Mouse (Mus musculus): ENCODE data around the gene Hes2. TPM values are rescaled to one million over a fixed set of nuclear protein-coding genes. Genes with fewer than 3 reads are reported as not detected.

Hes2 gene
- polyA plus RNA-seq, 1 experiment from 2014 or later, result not detected

GRCm38 (mm10) chr4:152185510-152186204 is 27.0 kb downstream of the Hes2 start:
- Histone ChIP-seq H3K9ac (ENCODE audit: low read length) (peak overlapping the region; percentile 56), H3K4me1 (ENCODE audit: control insufficient read depth, insufficient read depth, low read length) (peaks cover 20% of the 10 kb centered on the region), H3K36me3 (ENCODE audit: control insufficient read depth, insufficient read depth, low read length) (0 out of 2 replicates have a peak, but pooled peaks cover 4% of the 10 kb centered on the region), H3K9me3 (replicated peaks; ENCODE audit: control insufficient read depth, low read length) (no peaks in the 10 kb centered on the region), H3K27me3 (replicated peaks; ENCODE audit: control insufficient read depth, insufficient read depth, low read length) (no peaks in the 10 kb centered on the region), H3K4me3 (ENCODE audit: low read depth, low read length) (peak overlapping the region; percentile 6; the same call in 1 of the 2 replicates), H3K4me2 (ENCODE audit: low read length) (peak overlapping the region; percentile 45), H3K27ac (ENCODE audit: low read depth, low read length) (peak overlapping the region; percentile 76)
- DNase-seq (ENCODE audit: low spot score) (peak; percentile 79), ATAC-seq (peak; percentile 72)
- 4% methylated on average over 19 of the region's 19 CpGs for WGBS

GRCm38 (mm10) chr4:152186205-152187082 is 27.8 kb downstream of the Hes2 start:
- WGBS, result 35% methylated on average over 14 of the region's 14 CpGs
- peak overlapping the region; percentile 76 for H3K27ac ChIP-seq (ENCODE audit: low read depth, low read length)
- H3K4me2 ChIP-seq (ENCODE audit: low read length), result peak overlapping the region; percentile 45
- no peaks in the 10 kb centered on the region for H3K9me3 ChIP-seq (replicated peaks; ENCODE audit: control insufficient read depth, low read length)
- H3K9ac ChIP-seq (ENCODE audit: low read length), result peak overlapping the region; percentile 56
- H3K27me3 ChIP-seq (replicated peaks; ENCODE audit: control insufficient read depth, insufficient read depth, low read length), result no peaks in the 10 kb centered on the region
- DNase-seq (ENCODE audit: low spot score) (no peak), ATAC-seq (no peak)
- H3K4me1 ChIP-seq (ENCODE audit: control insufficient read depth, insufficient read depth, low read length), result peaks cover 22% of the 10 kb centered on the region
- 0 out of 2 replicates have a peak, but pooled peaks cover 4% of the 10 kb centered on the region for H3K36me3 ChIP-seq (ENCODE audit: control insufficient read depth, insufficient read depth, low read length)
- H3K4me3 ChIP-seq (ENCODE audit: low read depth, low read length), result peak overlapping the region; percentile 6; the same call in 1 of the 2 replicates

GRCm38 (mm10) chr4:152187142-152187541 is 28.5 kb downstream of the Hes2 start:
- Histone ChIP-seq H3K27me3 (replicated peaks; ENCODE audit: control insufficient read depth, insufficient read depth, low read length) (no peaks in the 10 kb centered on the region), H3K4me3 (ENCODE audit: low read depth, low read length) (no peak overlapping the region), H3K36me3 (ENCODE audit: control insufficient read depth, insufficient read depth, low read length) (0 out of 2 replicates have a peak, but pooled peaks cover 4% of the 10 kb centered on the region), H3K27ac (ENCODE audit: low read depth, low read length) (no peak overlapping the region), H3K4me2 (ENCODE audit: low read length) (no peak overlapping the region), H3K4me1 (ENCODE audit: control insufficient read depth, insufficient read depth, low read length) (peaks cover 22% of the 10 kb centered on the region), H3K9ac (ENCODE audit: low read length) (no peak overlapping the region), H3K9me3 (replicated peaks; ENCODE audit: control insufficient read depth, low read length) (no peaks in the 10 kb centered on the region)
- WGBS, result 91% methylated on average over 9 of the region's 9 CpGs
- DNase-seq (ENCODE audit: low spot score), result no peak
- no peak for ATAC-seq

GRCm38 (mm10) chr4:152188651-152189050 is 30.0 kb downstream of the Hes2 start:
- no peak overlapping the region for H3K4me3 ChIP-seq (ENCODE audit: low read depth, low read length)
- WGBS, result 98% methylated on average over 2 of the region's 2 CpGs
- ATAC-seq (no peak), DNase-seq (ENCODE audit: low spot score) (no peak)
- H3K27ac ChIP-seq (ENCODE audit: low read depth, low read length), result no peak overlapping the region
- H3K4me1 ChIP-seq (ENCODE audit: control insufficient read depth, insufficient read depth, low read length), result peaks cover 32% of the 10 kb centered on the region
- H3K27me3 ChIP-seq (replicated peaks; ENCODE audit: control insufficient read depth, insufficient read depth, low read length), result no peaks in the 10 kb centered on the region
- no peak overlapping the region for H3K9ac ChIP-seq (ENCODE audit: low read length)
- H3K9me3 ChIP-seq (replicated peaks; ENCODE audit: control insufficient read depth, low read length), result no peaks in the 10 kb centered on the region
- 0 out of 2 replicates have a peak, but pooled peaks cover 1% of the 10 kb centered on the region for H3K36me3 ChIP-seq (ENCODE audit: control insufficient read depth, insufficient read depth, low read length)
- no peak overlapping the region for H3K4me2 ChIP-seq (ENCODE audit: low read length)

GRCm38 (mm10) chr4:152189071-152189470 is 30.4 kb downstream of the Hes2 start:
- Histone ChIP-seq H3K27ac (ENCODE audit: low read depth, low read length) (no peak overlapping the region), H3K36me3 (ENCODE audit: control insufficient read depth, insufficient read depth, low read length) (no peaks in the 10 kb centered on the region), H3K4me3 (ENCODE audit: low read depth, low read length) (no peak overlapping the region), H3K4me2 (ENCODE audit: low read length) (no peak overlapping the region), H3K27me3 (replicated peaks; ENCODE audit: control insufficient read depth, insufficient read depth, low read length) (no peaks in the 10 kb centered on the region), H3K9ac (ENCODE audit: low read length) (no peak overlapping the region), H3K9me3 (replicated peaks; ENCODE audit: control insufficient read depth, low read length) (no peaks in the 10 kb centered on the region), H3K4me1 (ENCODE audit: control insufficient read depth, insufficient read depth, low read length) (peaks cover 32% of the 10 kb centered on the region)
- DNase-seq (ENCODE audit: low spot score) (no peak), ATAC-seq (no peak)
- WGBS, result 90% methylated on average over 6 of the region's 6 CpGs

- no peak overlapping the region for H3K9ac ChIP-seq (ENCODE audit: low read length)
- WGBS, result 92% methylated on average over 4 of the region's 4 CpGs
- peaks cover 32% of the 10 kb centered on the region for H3K4me1 ChIP-seq (ENCODE audit: control insufficient read depth, insufficient read depth, low read length)
- H3K27me3 ChIP-seq (replicated peaks; ENCODE audit: control insufficient read depth, insufficient read depth, low read length), result no peaks in the 10 kb centered on the region
- ATAC-seq, result no peak
- no peaks in the 10 kb centered on the region for H3K9me3 ChIP-seq (replicated peaks; ENCODE audit: control insufficient read depth, low read length)
- no peak overlapping the region for H3K4me3 ChIP-seq (ENCODE audit: low read depth, low read length)
- no peak overlapping the region for H3K27ac ChIP-seq (ENCODE audit: low read depth, low read length)
- no peaks in the 10 kb centered on the region for H3K36me3 ChIP-seq (ENCODE audit: control insufficient read depth, insufficient read depth, low read length)
- no peak overlapping the region for H3K4me2 ChIP-seq (ENCODE audit: low read length)
- no peak for DNase-seq (ENCODE audit: low spot score)
These were observed 31.0 kb downstream of the Hes2 start for GRCm38 (mm10) chr4:152189691-152190090.

GRCm38 (mm10) chr4:152190096-152190653 is 31.5 kb downstream of the Hes2 start:
- Histone ChIP-seq H3K27me3 (replicated peaks; ENCODE audit: control insufficient read depth, insufficient read depth, low read length) (no peaks in the 10 kb centered on the region), H3K9me3 (replicated peaks; ENCODE audit: control insufficient read depth, low read length) (no peaks in the 10 kb centered on the region), H3K9ac (ENCODE audit: low read length) (no peak overlapping the region), H3K36me3 (ENCODE audit: control insufficient read depth, insufficient read depth, low read length) (no peaks in the 10 kb centered on the region), H3K4me2 (ENCODE audit: low read length) (no peak overlapping the region), H3K4me1 (ENCODE audit: control insufficient read depth, insufficient read depth, low read length) (peaks cover 30% of the 10 kb centered on the region), H3K27ac (ENCODE audit: low read depth, low read length) (no peak overlapping the region), H3K4me3 (ENCODE audit: low read depth, low read length) (no peak overlapping the region)
- 53% methylated on average over 11 of the region's 11 CpGs for WGBS
- DNase-seq (ENCODE audit: low spot score) (peak; percentile 33), ATAC-seq (no peak)

- Histone ChIP-seq H3K9ac (ENCODE audit: low read length) (no peak overlapping the region), H3K4me1 (ENCODE audit: control insufficient read depth, insufficient read depth, low read length) (peaks cover 25% of the 10 kb centered on the region), H3K4me2 (ENCODE audit: low read length) (no peak overlapping the region), H3K4me3 (ENCODE audit: low read depth, low read length) (no peak overlapping the region), H3K27me3 (replicated peaks; ENCODE audit: control insufficient read depth, insufficient read depth, low read length) (no peaks in the 10 kb centered on the region), H3K9me3 (replicated peaks; ENCODE audit: control insufficient read depth, low read length) (no peaks in the 10 kb centered on the region), H3K36me3 (ENCODE audit: control insufficient read depth, insufficient read depth, low read length) (no peaks in the 10 kb centered on the region), H3K27ac (ENCODE audit: low read depth, low read length) (no peak overlapping the region)
- 80% methylated on average over 5 of the region's 5 CpGs for WGBS
- DNase-seq (ENCODE audit: low spot score) (no peak), ATAC-seq (no peak)
These were observed 32.0 kb downstream of the Hes2 start for GRCm38 (mm10) chr4:152190701-152191100.

Measured in forebrain, embryonic 14.5 days (tissue).